Mouse (Mus musculus) c-Kit-negative CD71-positive TER-119-positive erythroid progenitor cells, embryonic 14.5 days (primary cell): ENCODE data around the gene Gm17387.
"Not testable (repeated sequence)": the region's sequence is repeated elsewhere in the genome, so short reads cannot be mapped to it uniquely, and the experiment has no call there.

Experiments used
- DNase-seq: peaks from one replicate; pipeline ENCODE4 v3.0.0-alpha.2; 2013; ENCODE audit warnings: low read depth, low spot score

Gene Gm17387

DNA sequence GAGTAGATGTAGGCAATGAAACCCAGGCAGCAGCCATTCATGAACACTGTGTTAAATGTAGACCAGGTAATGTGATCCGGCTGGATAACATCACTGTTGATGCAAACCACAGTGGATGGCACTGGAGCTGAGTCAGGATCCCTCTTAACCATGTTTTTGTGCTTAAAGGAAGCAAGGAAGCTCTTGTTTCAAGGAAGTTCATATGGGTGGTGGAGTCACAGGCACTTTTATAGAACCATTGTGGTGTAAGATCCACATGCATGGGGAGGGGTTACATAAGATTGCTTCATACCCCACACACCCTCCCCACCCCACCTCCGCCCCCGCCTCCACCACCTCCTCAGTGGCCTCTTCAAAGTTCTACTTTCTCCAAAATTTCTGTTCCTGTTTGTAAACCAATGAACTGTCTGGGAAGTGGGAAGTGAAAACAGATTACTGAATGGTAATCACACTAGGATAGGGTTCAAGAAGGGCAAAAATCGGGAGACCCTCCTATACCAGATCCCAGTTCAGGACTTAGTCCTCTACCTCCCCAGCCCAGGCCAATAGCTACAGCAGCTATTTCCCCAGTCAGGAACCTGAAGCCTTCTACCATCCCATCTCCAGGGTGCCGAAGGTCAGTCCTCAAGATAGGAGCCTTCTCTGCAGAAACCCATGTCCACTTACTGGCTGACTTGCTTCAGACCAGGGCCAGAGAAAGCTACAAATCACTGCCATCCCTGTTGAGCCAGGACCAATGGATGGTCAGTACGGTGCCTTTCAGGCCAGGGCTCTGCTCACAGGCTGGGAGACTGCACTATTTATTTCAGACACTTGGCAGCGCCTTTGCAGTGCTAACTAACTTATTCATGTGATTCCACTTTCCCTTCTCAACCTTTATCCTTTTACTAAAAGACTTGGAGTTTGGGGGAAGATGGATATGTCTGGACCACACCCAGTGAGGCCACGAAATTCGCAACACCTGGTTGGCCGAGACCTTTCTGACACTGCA is 11.9 kb upstream of the Gm17387 start:
- DNase-seq, result no peak

DNA sequence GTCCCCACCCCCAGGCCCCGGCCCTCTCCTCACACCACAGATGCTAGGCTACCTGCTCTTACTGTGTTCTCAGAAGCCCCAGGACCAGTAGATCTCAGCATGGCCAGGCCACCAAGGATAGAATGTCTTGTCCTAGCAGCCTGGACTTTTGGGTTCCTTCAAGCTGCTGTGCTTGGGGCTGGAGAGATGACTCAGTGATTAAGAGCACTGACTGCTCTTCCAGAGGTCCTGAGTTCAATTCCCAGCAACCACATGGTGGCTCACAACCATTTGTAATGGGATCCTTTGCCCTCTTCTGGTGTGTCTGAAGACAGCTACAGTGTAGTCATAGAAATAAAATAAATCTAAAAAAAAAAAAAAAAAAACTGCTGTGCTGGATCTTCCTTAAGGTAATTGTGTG is 11.1 kb upstream of the Gm17387 start, which contains the start of gene Ifitm6:
Ifitm6 (minus strand) TSS at position 101 of the 400 bp plus-strand sequence.
- not testable (repeated sequence) for DNase-seq

DNA sequence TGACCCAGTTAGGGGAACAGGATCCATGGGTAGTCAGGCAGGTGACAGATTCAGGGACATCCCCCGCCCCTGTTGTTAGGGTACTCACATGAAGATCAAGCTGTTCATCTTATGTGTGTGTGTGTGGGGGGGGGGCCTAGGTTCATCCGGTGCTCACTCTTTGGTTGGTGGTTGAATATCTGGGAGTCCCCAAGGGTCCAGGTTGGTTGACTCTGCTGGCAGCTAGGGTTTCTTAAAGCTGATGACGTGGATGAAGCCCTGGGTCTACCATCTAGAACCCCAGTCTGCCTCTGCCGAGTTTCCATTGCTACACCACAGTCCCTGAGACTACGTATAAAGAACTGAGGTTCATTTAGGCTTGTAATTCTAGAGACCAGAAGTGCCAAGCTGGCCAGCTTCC is 9.9 kb upstream of the Gm17387 start:
- DNase-seq, result no peak

DNA sequence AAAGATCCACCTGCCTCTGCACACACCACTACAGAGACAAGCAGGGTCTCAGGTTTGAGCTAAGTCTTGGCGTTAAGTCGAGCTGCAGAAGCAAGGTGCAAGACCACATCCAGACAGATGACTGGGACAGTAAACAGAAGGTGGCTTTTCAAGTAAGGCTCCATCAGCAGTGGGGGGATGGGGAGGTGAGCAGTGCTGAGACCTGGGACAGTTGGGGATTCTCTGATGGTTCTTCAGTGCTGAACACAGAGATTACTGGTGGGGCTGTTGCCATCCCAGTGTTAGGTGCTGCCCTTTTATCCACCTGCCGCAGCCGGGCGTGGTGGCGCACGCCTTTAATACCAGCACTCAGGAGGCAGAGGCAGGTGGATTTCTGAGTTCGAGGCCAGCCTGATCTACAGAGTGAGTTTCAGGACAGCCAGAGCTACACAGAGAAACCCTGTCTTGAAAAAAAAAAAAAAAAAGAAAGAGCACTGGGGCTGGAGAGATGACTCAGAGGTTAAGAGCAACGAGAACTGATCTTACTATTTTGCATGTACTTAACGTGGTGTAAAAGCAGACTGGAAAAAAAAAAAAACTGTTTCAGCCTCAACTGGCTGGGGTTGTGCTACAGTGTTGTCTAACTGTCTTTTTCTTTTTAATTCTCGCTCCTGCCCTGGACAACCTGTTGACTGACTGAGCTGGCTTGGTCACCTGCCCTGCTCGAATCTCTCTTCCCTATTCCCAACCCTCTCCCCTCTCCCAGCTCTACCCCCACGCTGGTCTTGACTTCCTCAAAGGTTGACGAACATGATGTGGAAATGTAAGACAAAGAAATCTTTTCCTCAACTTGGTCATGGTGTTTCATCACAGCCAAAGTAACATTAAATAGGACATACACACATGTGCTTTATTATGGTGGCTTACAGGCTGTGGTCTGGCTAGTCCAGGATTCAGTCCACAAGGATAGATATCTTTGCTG is 7.2 kb upstream of the Gm17387 start:
- DNase-seq, result no peak

DNA sequence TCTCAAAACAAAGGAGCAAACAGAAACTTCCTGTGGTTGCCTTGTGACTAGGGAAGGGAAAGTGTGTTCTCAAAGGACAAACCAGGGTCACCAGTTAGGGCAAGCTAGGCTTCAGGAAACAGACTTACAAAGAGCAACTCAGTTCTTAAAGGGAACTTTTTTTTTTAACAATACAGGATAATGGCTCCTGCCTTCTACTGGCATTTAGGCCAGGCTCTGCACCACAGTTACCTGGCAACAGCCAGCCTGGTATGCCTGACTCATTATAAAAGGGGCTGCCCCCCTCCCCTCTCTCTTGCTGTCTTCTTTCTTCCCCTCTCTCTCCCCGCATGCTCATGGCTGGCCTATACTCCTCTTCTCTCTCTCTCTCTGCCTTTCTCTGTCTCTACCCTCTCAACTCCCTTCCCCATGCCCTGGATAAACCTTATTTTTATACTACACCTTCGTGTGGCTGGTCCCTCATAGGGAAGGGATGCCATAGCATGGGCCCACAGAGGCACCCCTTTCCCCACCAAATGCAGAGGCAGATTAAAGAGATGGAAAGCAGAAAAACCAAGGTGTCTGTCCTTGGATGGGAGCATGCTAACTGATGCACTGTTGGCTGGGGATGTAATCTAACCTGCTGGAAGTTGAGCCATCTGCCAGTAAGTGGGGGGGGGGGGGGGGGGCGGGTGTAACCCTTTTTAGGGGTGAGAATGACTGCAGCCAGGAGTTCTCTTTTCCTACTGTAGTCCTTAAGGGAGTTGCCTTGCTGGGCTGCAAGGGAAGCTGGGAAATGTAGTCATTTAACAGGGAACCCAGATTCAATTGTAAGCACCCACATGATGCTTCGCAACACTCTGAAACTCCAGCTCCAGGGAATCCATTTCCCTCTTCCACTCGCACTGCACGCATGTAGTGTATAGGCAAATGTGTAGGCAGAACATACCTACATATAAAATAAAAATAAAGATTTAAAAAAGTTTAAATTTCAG is 3.8 kb upstream of the Gm17387 start:
- DNase-seq, result no peak

DNA sequence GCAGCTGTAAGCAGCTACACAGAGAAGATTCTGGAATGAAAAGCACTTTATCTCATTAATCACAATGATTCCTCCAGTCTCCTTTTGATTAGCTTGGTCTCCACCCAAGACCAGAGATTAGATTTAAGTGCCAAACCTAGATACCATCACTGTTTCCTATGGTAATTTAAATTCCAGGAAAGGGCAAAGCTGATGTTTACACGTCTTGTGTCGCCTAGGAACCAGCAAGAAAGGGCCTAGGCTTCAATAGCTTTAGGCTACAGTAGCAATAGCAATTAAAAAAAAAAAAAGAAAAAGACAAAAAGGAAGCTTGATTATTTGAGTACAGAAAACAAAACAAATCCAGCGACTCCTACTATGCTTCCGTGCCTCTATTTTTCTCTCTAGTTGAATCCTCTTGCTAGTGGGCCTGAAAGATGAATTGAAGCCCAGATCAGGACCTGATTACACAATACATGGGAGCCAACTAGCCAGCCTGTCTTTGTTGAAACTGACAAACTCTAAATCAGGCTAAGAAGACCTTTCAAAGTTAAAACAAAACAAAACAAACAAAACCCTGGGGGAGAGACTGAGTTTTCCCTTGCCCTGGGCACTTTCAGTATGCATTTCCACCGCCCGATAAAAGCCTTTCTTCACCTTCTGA is 2.7 kb upstream of the Gm17387 start:
- DNase-seq, result no peak

DNA sequence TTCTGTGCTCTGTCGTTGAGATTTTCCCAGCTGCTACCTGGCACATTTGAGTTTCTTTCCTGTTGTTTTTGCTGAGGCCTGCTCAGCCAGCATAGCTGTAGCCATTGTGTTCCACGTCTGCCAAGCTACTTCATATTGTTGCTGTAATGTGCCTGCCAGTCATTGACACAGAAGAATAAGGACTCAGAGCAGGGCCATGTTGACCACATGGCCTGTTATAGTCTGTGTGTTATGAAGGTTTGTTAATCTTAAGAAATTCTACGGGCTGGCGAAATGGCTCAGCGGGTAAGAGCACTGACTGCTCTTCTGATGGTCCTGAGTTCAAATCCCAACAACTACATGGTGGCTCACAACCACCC is 2.2 kb upstream of the Gm17387 start:
- no peak for DNase-seq

DNA sequence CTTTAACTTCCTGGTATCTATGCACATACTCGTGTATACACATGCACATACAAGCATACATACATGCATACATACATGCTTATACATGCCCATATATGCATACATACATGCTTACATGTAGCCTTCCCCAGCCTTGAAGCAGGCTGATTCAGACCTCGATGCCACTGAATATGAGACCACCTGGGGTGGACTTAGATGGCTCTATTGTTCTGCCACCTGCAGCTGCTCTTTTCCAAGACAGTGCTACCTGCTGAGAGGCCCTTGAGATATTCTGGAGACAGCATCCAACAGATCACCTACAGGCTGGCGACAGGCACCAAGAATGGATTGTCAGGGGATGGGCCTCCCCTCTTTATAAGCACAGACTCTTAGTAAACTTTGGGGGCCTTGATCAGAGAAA is 1.5 kb downstream of the Gm17387 start:
- no peak for DNase-seq

DNA sequence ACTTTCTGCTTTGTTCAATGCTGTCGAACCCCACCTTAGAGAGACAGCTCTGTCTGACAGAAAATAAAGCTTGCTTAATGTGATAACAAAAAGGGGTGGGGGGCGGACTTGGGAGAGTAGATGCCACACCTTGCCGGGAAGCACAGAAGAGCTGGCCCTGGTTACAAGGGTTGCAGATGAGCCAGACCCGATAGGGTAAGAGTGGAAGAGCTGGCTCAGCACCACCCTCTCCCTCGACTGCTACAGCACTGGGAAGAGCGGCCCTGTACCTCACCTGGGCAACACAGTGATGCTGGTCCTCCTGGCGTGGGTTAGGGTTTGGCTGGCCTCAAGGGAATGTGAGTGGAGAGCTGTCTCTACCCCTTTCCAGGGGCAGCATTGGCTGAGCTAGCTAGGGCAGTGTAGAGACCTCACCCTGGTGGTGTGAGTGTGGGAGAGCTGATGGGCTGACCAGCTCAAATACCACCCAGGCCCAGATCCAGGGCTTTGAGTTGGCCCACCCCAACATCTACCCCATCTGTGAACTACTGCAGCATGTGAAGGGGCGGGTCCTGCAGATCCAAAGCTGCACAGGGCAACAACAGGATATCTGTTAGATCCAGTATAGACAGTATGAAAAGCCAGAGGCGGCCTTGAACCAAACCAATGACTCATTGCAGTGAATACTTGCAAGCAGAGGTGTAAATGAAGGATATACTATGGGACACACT is 3.7 kb downstream of the Gm17387 start:
- DNase-seq, result no peak

DNA sequence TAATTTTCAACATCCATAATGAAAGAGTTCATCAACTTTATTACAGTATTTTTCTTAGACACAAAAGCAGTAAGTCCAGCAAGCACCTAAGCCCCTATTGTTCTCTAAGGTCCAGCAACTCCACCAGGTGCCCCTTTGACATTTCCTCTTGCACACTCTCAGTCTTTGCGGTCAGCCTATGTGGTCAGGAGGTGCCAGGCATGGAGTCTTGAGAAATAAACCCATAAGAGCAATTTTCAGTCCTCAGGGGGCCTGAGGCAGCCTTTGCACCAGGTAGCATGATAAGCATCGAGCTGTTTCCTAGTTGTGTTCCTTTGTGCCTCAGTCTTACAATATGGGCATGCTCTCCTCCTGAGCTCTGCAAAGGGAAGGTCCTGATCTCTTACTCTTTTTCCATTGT is 7.7 kb downstream of the Gm17387 start:
- not testable (repeated sequence) for DNase-seq

DNA sequence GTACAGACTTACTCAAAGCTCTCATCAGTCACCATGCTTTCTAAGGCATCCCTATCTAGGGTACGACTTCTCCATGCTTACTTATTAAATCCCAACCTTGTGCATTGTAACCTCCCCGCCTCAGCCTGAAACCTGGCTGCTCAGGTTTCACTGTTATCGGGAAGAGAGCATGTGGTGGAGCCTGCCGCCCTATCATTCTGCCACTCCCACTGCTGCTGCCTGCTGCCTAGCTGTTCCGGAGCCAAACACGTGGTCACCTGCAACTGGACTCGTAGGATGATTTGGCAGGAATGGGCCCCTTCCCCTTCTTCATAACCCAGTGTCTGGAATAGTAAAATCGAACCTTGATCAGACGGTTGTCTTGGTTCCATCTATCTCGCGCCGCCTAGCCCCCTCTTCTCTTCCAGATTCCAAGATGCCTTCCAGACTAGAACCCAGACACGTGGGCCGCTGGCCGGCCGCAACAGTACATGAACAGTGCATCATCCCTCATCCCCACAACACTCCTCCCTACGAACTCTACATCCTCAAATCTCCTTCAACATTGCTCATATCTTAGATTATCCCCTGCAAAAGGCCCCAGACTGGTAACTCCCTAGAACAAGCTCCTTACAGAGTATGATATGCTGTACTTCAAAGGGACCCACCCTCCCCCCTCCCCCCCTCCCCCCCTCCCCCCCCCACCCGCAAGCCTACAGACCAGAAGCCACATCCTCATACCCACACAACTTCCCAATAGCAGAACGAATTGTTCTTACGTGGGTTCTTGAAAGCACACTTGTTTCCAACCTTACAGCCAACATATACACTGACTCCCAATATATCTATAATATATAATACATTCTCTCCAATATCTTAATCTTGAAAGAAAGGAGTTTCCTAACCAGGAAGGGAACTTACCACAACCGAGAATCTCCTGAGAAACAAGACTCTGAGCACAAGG is 9.4 kb downstream of the Gm17387 start:
- no peak for DNase-seq

DNA sequence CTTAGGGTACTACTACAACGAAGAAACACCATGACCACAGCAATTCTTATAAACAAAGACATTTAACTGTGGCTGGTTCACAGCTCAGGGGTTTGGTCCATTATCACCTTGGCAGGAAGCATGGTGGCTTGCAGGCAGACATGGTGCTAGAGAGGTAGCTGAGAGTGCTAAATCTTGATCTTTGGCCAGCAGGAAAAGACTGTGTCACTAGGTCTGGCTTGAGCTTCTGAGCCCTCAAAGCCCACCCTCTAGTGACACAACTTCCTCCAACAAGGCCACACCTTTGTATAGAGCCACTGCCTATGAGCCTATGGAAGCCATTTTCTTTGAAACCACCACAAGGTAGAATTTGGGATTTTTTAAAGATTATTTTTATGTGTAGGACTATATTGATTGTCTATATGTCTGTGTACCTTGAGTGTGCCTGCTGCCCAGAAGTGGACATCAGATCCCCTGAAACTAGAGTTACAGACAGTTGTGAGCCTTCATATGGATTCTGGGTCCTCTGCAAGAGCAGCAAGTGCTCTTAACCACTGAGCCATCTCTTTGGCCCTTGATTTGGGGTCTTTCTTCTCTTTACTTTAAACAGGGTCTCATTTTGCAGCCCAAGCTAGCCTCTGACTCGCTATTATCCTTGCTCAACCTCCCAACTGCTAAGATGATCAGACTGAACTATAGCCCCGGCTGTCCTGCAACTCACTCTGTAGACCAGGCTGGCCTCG is 10.6 kb downstream of the Gm17387 start:
- no peak for DNase-seq

DNA sequence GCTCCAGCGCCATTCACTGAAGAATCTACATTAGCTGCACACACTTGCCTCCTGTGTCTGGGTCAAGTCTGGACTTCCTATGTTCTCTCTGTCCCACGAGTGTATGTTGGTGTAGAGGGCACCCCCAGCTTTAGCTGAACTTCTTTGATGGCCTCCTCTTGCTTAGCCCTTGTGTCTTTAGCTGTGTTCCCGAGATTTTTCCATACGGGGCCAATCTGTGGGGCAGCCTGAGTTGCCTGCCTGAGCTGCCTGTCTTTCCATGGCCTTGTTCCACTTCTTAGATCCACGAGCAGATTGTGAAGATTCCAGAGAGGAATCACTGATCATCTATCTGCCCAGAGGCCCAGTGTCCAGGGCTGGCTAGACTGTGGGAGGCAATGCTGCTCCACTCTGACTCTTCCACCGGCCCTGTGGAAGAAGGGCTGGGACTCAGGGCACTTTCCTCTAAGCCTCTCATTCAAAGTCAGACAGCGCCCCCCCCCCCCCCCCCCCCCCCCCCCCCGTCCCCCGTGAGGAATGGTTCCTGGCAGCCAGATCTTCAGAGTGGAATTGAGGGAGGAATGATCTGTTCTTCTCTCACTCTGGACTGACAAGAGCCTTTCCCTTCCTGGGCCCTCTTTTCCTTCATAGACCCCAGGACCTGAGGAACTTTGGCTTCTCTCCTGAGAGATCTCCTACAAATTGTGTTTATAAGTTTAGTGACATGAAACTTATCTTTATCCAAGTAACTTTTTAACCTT is 12.1 kb downstream of the Gm17387 start:
- no peak for DNase-seq

DNA sequence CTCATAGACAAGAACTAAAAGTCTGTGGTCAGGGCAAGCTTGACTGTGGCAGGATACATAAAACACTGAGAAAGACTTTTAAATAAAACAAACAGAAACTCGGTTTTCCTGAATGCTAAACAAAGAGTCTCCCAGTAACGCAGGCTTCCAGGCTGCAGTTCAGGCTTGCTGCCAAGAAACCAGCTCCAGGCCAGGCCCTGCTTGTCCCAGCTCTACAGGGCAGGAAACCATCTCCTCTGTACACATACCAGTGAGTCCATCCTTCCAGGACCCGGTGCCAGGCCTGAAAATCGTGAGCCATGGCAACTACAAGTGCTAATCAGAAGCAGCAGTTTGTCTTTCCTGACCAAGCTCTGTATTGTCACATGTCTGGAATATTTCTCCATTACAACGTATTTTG is 12.7 kb downstream of the Gm17387 start:
- no peak for DNase-seq

DNA sequence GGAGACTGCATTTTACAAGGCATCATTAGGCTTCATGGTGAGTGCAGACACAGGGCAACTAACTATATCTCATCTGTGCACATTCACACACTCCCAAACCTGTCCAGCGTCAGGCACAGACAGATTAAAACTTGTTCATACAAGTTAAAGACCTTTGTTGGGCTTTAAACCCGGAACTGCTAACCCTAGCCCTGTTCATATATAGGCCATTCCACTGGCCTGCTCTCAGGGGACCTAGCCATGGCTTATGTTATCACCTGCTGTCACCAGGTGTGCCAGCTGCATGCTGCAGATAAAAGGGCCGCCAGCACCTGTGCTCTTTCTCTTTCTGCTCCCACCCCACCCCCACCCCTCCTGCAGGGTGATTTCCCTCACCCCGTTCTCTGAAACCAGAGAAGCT is 13.6 kb downstream of the Gm17387 start:
- DNase-seq, result no peak

DNA sequence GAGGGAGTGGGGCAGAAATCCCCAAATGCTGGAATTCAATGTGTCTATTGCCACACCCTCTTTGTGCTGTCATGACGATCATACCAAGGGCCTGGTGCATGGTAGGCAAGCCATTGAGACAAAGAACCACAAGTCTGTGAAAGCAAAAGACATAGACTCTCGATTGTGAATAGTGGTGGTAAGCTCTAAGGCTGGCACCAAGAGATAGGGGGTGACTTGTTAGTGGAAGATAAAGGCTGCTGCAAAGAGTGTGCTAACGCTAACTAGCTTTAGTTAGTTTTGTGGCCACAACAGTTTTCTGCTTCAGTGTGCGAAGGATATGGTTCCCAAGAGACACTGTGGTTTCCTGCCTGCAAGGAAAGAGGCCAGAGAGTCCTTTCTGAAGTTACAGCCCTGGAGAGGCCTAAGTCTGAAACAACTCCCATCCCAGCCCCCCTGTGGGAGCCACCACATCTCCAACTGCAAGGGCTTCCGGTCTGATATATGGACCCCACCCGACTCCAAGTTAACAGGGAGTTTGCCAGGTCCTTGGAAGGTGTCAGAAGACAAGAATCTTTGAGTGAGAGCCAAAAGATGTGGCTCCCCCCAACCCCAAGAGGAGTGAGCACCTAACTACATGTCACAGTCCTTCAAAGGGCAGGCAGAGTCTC is 18.1 kb downstream of the Gm17387 start:
- no peak for DNase-seq
